Mouse (Mus musculus) megakaryocyte, embryonic 14.5 days (primary cell): Measurements from ENCODE around the gene Gli3. TPM values are rescaled to one million over a fixed set of nuclear protein-coding genes. Genes with fewer than 3 reads are reported as not detected.

Experiments used
- H3K27me3 ChIP-seq: replicated peaks from 2 replicates; pipeline ENCODE3; 2012; ENCODE audit warnings: inconsistent platforms
- H3K36me3 ChIP-seq: replicated peaks from 2 replicates; pipeline ENCODE3; 2012; ENCODE audit warnings: low read length, inconsistent platforms, mixed read lengths
- H3K4me1 ChIP-seq: 2 replicates; pipeline ENCODE4 v1.6.1; 2012; ENCODE audit warnings: inconsistent platforms
- H3K4me3 ChIP-seq: replicated peaks from 2 replicates; pipeline ENCODE3; 2012; ENCODE audit warnings: moderate library complexity, mild to moderate bottlenecking, inconsistent platforms
- H3K9me3 ChIP-seq: 2 replicates; pipeline ENCODE4 v1.6.1; 2012; ENCODE audit warnings: inconsistent platforms
- FLI1 ChIP-seq: IDR thresholded peaks from 2 replicates; pipeline ENCODE4 v1.6.1; 2012; ENCODE audit warnings: low read length, inconsistent platforms, mixed read lengths
- GATA1 ChIP-seq: IDR thresholded peaks from 3 replicates; pipeline ENCODE4 v1.6.1; 2012; ENCODE audit warnings: mixed read lengths, low read length, inconsistent platforms, borderline replicate concordance
- polyA plus RNA-seq: library from polyadenylated mRNA; stranded (reverse); fragments of >175 nt; gene quantifications from 2 replicates; pipeline ENCODE4 v1.2.3, GENCODE M21; 2012; ENCODE audit warnings: low replicate concordance; ENCODE audit not compliant: insufficient read depth

Gli3 gene
- polyA plus RNA-seq, 1 experiment, result not detected

DNA sequence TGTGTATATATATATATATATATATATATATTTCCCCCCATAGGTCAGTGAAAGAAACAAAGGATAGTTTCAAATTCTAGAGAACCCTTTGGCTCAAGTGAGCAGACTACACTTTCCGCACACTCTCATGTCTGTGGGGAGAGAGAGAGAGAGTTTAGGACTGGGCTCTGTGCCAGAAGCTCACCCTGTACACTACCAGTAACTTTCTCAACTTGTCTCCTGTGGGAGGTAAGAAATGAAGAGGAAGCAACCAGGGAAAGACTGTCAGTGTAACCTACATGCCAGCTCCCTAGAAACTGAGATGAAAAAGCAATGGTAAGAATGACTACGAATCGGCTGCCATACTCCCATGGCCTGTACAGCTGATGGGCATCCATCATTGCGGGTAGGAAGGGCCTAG lies 235.2 kb downstream of the Gli3 start:
- no peaks in the 10 kb centered on the region for H3K27me3 ChIP-seq
- H3K4me3 ChIP-seq, result no peak overlapping the region
- no peaks in the 10 kb centered on the region for H3K9me3 ChIP-seq
- no peaks in the 10 kb centered on the region for H3K36me3 ChIP-seq
- TF ChIP-seq FLI1 (no peak), GATA1 (no peak)
- no peaks in the 10 kb centered on the region for H3K4me1 ChIP-seq

DNA sequence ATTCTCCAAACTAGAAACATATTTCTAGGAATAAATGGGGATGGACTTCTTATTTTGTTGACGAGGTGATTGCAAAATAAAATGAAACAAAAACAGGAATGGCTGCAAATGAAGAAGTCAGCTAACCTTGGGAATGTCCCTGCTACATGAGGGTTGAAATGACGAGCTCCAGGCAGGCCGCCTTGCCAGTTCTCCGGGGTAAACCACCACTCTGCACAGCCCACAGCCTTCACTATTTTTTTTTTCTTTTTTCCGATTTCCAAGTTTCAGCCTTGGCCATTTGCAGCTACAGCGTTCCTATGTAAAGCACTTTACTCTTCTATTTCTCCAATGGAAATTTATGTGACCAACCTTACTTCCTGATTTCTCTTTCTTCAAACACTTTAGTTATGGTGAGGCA lies 236.1 kb downstream of the Gli3 start:
- no peaks in the 10 kb centered on the region for H3K36me3 ChIP-seq
- H3K27me3 ChIP-seq, result no peaks in the 10 kb centered on the region
- H3K9me3 ChIP-seq, result no peaks in the 10 kb centered on the region
- TF ChIP-seq FLI1 (no peak), GATA1 (no peak)
- H3K4me3 ChIP-seq, result no peak overlapping the region
- H3K4me1 ChIP-seq, result no peaks in the 10 kb centered on the region

GRCm38 (mm10) chr13:15704669-15705068 lies 241.6 kb downstream of the Gli3 start:
- Histone ChIP-seq H3K4me1 (no peaks in the 10 kb centered on the region; the same call in 1 of the 2 replicates), H3K36me3 (no peaks in the 10 kb centered on the region), H3K27me3 (no peaks in the 10 kb centered on the region), H3K4me3 (no peak overlapping the region), H3K9me3 (no peaks in the 10 kb centered on the region)
- TF ChIP-seq FLI1, result no peak
- TF ChIP-seq GATA1, result no peak

GRCm38 (mm10) chr13:15707481-15707881 lies 244.4 kb downstream of the Gli3 start:
- H3K36me3 ChIP-seq, result no peaks in the 10 kb centered on the region
- no peaks in the 10 kb centered on the region; the same call in 1 of the 2 replicates for H3K4me1 ChIP-seq
- H3K4me3 ChIP-seq, result no peak overlapping the region
- H3K27me3 ChIP-seq, result no peaks in the 10 kb centered on the region
- no peak for TF ChIP-seq FLI1
- no peak for TF ChIP-seq GATA1
- no peaks in the 10 kb centered on the region for H3K9me3 ChIP-seq

- H3K9me3 ChIP-seq, result no peaks in the 10 kb centered on the region
- TF ChIP-seq FLI1, result no peak
- no peak for TF ChIP-seq GATA1
- no peak overlapping the region for H3K4me3 ChIP-seq
- H3K27me3 ChIP-seq, result no peaks in the 10 kb centered on the region
- no peaks in the 10 kb centered on the region for H3K4me1 ChIP-seq
- H3K36me3 ChIP-seq, result no peaks in the 10 kb centered on the region
Observed at GRCm38 (mm10) chr13:15713486-15713885, 250.5 kb downstream of the Gli3 start.

- Histone ChIP-seq H3K4me1 (no peaks in the 10 kb centered on the region), H3K4me3 (no peak overlapping the region), H3K27me3 (no peaks in the 10 kb centered on the region), H3K36me3 (no peaks in the 10 kb centered on the region), H3K9me3 (no peaks in the 10 kb centered on the region)
- TF ChIP-seq GATA1, result no peak
- no peak for TF ChIP-seq FLI1
Observed at GRCm38 (mm10) chr13:15714331-15714725, 251.3 kb downstream of the Gli3 start.

DNA sequence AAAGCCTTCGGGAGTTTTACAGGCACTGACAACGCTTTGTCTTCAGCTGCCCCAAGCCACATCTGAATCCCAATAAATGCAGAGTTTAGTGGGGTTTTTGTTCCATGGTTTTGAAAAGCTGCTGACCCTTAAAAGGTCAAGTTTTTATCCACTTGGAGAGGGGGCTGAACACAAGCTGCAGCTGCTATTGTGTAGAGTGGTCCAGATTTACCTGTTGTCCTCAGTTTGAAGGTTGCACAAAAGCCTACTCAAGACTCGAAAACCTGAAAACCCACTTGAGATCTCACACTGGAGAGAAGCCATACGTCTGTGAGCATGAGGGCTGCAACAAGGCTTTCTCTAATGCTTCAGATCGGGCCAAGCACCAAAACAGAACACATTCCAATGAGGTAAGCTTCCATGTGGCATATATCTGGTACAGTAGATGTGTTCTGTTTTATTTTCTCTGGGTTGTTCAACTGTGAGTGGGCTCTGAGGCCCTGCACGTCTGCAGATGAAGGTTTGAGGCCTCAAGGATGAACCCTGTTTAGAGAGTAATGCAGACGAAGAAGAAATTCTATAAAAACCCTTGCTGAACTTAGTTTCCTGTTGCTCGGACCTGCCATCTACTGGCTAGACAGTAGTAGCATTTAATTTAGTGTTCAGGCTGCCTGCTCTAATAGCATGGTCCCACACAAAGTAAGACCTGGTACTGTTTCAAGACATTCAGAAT lies 251.8 kb downstream of the Gli3 start:
- Histone ChIP-seq H3K27me3 (no peaks in the 10 kb centered on the region), H3K4me3 (no peak overlapping the region), H3K9me3 (no peaks in the 10 kb centered on the region), H3K36me3 (no peaks in the 10 kb centered on the region), H3K4me1 (no peaks in the 10 kb centered on the region)
- TF ChIP-seq FLI1, result no peak
- no peak for TF ChIP-seq GATA1

DNA sequence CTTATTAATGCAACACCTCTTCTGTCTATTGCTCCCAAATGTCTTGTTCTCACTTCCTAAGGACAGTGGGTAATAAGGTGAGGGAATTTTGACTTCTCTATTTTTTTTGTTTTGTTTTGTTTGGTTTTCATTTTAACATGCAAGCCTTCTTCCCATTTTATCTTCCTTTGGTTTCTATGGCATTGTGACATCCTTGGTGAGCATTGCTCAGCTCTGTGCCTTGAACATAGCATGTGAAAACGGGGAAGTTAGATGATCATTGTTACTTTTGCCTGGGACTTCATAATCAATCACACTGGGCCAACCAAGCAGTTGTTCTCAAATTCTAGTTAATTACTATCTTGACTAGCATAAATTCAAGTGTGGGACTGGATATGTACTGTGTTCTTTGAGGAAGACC lies 258.4 kb downstream of the Gli3 start:
- TF ChIP-seq FLI1 (no peak), GATA1 (no peak)

GRCm38 (mm10) chr13:15722766-15723379 lies 259.8 kb downstream of the Gli3 start:
- Histone ChIP-seq H3K4me3 (no peak overlapping the region), H3K27me3 (peaks cover 4% of the 10 kb centered on the region), H3K9me3 (peaks cover 27% of the 10 kb centered on the region), H3K36me3 (no peaks in the 10 kb centered on the region), H3K4me1 (no peaks in the 10 kb centered on the region)
- TF ChIP-seq FLI1 (no peak), GATA1 (no peak)

More for the DNA sequence above, 258.4 kb downstream of the Gli3 start:
- no peak overlapping the region for H3K4me3 ChIP-seq
- H3K4me1 ChIP-seq, result no peaks in the 10 kb centered on the region
- H3K9me3 ChIP-seq, result peaks cover 26% of the 10 kb centered on the region
- no peaks in the 10 kb centered on the region for H3K36me3 ChIP-seq
- H3K27me3 ChIP-seq, result peaks cover 4% of the 10 kb centered on the region

DNA sequence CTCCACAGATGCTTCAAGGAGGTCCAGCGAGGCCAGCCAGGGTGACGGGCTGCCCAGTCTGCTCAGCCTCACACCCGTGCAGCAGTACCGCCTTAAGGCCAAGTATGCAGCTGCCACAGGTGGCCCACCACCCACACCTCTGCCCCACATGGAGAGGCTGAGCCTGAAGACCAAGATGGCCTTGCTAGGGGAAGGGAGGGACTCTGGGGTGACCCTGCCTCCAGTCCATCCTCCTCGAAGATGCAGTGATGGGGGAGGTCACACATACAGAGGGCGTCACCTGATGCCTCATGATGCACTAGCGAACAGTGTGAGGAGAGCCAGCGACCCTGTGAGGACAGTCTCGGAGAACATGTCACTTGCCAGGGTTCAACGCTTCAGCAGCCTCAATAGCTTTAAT lies 261.7 kb downstream of the Gli3 start:
- Histone ChIP-seq H3K4me3 (peak overlapping the region; percentile 56), H3K36me3 (no peaks in the 10 kb centered on the region), H3K27me3 (peaks cover 4% of the 10 kb centered on the region), H3K4me1 (no peaks in the 10 kb centered on the region), H3K9me3 (peaks cover 27% of the 10 kb centered on the region)
- TF ChIP-seq FLI1 (no peak), GATA1 (no peak)

GRCm38 (mm10) chr13:15741771-15742170 lies 278.7 kb downstream of the Gli3 start:
- Histone ChIP-seq H3K27me3 (no peaks in the 10 kb centered on the region), H3K9me3 (no peaks in the 10 kb centered on the region), H3K36me3 (no peaks in the 10 kb centered on the region), H3K4me3 (no peak overlapping the region), H3K4me1 (no peaks in the 10 kb centered on the region)
- TF ChIP-seq GATA1, result no peak
- TF ChIP-seq FLI1, result no peak
